Mouse (Mus musculus) embryo, embryonic 11 days (tissue): ENCODE data around the gene Snrnp40.

Source experiments
- DNase-seq: peaks from one replicate; pipeline ENCODE4 v3.0.0-alpha.2; 2015

Gene Snrnp40

DNA sequence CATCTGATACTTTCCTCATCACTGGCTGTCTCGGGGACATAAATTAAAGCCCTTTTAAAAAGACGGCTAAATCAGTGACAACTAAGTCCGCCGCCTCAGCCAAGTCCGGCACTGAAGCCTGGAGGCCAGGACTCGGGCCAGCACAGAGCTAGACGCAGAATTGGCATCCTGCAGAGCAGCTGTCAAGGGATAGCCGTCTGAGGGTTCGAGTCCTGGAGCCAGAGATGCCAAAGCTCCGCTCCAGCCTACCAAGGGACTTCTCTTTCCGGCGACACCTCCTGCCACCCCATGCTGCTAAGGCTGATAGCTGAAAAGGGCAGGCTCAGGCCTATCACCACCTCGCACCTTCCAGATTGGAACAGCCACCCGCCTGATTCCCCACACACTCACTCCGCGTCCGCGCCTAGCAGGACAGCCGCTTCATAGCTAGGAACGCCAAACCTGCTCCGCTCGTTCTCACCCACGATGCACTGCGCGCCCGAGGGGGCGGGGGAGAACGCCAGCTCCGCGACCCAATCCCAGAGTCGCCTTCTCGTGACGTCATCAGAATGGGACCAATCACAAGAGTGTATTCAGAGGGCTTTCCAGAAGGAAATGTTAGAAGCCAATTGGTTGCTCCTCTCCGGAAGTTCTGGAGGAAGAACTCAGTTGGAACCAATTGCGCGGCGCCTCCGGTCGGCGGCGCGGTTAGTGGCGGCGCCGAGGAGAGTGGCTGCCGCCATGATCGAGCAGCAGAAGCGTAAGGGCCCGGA, at the start of gene Snrnp40, which contains the start of gene Zcchc17:
Gene Snrnp40, plus strand, starts transcription at position 647 of the 752 bp plus-strand sequence.
Gene Zcchc17, minus strand, starts transcription at position 458 of the 752 bp plus-strand sequence.
- peak; percentile 100 for DNase-seq

DNA sequence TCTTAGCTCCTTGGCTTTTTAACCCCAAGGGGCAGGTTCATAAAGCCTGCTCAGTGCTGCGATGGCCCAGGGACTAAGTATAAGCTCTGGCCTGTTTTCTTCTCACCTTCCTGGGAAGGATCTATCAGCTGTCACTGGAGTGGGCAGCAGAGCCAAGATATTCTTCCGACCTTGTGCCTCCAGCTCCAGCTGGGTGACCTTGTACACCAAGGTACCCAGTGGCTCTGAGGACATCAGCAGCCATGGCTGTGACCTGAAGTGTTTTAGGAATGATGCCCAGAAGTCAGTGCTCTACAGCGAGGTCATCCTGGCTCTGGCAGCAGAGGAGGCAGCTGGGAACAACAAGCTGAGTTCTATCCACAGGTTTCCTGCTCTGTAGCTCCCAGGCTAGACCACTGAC, 47.4 kb upstream of the Snrnp40 start:
- DNase-seq = no peak

DNA sequence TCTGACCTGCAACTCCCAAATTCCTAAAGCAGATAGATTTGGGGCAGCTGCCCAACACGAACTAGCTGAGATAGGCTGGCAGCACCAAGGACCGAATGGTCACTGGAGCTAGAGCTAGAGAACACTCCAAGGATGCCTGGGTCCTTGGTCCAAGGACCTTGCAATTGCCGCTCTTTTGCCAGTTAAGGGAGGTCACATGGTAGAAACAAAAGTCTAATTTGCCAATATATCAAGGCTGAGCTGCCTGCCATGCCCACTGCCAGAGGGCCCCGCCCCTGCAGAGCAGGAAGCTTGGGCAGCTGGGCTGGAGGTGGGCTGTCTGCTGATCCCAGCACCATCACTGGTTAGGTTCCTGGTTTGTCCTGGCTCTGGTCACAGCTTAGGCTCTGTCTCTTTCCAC, 46.4 kb upstream of the Snrnp40 start:
- no peak for DNase-seq

DNA sequence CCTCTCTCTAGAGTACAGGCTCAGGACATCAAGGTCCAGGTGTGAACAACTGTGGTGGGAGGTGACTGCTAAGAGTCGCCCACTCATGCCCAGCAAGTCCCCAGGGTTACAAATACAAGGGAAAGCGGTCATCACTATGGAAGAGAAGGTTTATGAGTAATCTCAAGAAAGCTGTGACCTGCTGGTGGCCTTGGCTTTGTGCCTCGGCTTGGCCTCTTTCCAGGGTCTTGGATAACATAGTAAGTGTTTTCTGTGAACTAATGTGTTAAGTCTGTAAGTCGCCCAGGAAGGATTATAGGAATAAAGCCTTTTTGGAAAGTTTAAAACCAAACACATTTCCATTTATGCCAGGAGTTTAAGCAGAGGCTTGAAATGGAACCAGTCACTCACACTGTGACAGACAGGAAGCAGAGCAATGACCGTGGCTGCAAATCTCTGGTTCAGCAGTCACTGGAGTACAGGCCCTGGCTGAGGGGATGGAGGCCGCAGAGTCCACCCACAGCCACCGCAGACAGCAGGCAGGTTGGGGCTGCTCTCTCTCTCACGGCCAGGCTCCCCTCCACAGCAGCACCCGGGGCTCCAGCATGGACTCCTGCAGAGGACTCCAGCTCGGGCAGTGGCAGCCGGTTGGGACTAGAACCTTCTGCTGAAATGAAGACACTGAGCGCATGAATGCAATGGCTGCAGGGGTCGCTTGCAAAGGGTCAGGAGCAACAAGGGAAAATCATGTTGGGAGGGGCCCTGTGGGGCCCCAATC, 44.0 kb upstream of the Snrnp40 start:
- DNase-seq = no peak

DNA sequence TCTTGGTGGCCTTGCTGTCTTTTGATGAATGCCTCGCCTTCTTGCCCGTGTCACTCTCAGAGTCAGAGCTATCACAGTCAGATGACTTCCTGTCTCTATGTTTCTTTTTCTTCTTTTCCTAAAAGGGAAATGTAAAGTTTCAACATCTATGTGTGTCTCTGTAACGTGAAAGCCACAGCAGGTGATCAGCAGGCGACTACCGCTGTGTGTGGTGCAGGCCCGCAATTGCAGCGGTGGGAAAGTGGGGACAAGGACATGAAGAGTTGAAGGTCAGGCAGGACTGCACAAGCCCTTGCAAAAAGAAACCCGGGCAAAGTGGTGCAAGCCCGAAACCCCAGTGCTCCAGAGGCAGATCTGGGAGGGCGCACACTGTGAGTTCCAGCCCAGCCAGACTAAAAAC, 43.2 kb upstream of the Snrnp40 start:
- no peak for DNase-seq

DNA sequence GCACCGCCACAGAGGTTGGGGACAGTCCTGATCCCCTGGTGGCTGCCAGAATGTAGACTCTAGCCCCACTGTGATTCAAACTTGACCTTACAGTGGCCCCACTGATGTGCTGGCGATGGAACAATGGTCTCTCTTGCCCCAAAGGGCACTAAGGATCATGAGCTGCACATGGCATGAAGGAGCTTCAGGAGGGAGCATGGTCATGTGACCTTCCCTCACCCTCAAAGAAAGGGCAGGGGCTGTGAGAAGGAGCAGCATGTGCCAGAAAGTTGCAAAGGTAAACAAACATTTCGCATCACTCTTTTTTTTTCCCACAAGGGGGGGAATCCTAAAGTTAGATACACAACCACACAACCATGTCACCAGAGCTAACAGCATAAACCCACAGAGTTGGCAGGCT, 41.8 kb upstream of the Snrnp40 start:
- no peak for DNase-seq

DNA sequence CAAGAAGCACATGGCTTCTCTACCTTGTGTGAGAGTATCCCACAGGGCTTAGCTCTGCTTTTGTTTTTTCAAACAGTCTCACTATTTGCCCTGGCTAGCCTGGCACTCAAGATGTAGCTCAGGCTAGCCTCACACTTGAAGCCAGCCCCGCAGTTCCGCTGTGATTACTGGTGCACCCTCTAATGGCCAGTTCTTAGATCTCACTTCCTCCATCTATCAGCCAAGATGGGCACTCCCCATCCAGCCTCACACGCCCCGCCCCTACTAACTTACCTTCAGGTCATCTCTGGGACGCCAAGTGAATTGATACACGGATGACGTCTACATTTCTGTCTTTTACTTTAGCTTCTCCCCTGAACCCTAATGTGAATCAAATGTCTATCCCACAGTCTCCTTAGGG, 40.4 kb upstream of the Snrnp40 start:
- DNase-seq = no peak

DNA sequence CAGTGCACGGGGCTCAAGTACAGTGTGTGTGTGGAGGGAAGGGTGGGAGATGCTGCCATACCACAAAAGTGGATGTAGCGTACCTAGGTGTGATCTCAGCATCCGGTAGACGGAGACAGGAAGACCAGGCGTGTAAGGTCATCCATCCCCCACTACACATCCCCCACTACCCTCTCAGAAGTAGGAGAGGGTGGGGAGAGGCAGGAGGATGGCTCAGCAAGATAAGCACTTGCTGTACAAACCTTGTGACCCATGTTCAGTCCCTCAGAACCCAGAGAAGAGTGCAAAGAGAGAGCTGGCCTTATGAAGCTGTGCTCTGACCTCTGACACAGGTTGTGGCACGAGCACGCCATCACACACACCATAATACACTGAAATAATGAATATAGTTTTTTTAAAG, 38.3 kb upstream of the Snrnp40 start:
- DNase-seq = no peak

DNA sequence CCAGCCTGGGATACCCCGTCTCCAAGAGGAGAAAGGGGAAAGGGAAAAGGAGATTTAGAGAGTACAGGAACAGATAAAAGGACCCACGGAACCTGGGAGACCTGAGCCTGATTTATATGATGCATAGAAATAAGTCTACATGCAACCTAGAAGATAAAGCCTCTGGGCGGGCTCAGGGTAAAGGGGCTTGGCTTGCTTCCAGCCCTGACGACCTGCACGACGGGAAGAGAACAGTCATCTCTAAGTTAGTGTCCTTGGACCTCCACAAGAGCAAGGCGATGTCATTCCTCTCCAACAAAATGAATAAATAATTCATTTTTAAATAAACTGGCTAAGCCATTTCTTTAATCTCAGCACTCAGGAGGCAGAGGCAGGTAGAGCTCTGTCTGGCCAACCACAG, 37.4 kb upstream of the Snrnp40 start:
- DNase-seq = no peak

DNA sequence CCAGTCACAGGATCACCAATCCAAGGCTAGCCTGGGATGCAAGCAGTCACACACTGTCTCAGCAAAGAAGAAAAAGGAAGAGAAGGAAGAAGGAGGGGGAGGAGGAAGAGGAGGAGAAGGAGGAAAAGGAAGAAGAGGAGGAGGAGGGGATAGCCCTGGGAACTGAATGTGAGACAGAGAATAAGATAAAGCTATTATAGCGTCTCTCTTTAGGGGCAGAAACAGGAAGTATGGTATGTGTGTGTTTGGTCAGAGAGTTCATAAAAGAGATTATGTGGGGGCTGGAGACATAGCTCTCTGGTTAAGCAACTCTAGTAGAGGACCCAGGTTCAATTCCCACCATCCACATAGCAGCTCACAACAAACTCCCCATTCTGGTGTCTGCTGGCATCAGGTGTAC, 36.8 kb upstream of the Snrnp40 start:
- no peak for DNase-seq

DNA sequence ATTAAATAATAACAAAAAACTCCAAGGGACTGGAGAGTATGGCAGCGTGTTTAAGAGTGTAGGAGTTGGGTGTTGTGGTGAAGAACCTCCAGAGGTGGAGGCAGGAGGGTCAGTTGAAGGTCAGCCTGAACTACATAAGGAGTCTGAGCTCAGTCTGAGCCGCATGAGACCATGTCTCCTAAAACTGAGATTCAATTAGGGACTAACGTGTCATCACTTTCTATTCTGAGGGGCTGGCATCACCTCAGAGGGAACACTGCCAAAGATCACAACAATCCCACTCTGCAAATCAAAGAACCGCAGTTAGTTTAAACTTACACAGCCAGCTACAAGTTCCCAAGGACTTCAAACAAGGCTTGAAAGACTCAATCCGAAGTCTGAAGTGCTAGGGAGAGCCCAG, 36.3 kb upstream of the Snrnp40 start:
- DNase-seq = no peak

DNA sequence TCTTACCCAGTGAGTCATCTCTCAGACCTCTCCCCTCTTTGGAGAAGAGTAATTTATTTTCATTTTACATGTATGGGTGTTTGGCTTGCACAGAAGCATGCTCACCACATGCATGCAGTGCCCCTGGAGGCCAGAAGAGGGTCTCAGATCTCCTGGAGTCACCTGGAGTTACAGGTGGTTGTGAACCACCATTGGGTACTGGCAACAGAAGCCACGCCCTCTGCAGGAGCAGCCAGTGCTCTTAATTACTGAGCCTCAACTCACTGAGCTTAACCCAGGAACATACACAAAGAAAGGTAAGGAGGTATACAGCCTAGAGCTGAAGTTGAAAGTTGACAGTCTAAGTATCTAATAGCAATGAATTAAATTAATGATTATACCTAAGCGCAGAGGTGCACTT, 34.5 kb upstream of the Snrnp40 start:
- no peak for DNase-seq

DNA sequence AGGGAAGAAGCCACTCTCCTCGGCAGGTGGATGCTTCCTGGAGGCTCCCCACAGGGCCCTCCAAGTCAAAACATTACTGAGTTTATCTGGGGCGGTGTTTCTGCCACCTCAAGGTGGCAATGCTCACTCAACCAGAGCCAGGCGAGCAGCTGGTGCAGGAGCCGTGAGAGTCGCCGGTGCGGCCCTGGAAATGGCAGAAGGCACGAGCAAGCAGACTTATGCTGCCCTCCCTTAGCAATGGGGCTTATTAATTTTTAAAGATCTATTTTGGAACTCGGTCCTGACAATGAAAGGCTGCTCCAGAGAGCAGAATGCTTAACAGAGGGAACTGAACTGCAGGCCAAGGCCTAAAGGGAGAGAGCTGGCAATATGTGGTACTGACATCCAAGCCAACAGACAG, 32.6 kb upstream of the Snrnp40 start:
- no peak for DNase-seq

DNA sequence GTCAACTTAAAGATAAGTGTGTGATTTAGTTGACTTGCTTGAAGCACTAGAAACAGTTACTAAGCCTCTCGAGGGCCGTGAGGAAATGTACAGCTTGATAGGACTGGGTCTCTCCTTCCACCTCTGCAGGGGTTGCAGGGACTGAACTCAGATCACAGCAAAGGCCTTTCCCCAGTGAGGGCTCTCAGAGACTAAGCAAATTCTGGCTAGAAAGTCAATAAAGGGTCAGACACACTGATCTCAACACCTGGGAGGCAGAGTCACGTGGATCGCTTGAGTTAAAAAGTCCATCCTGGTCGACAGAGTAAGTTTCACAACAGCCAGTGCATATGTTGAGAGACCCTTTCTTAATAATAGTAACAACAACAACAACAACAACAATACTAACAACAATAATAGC, 24.1 kb upstream of the Snrnp40 start:
- DNase-seq = no peak

DNA sequence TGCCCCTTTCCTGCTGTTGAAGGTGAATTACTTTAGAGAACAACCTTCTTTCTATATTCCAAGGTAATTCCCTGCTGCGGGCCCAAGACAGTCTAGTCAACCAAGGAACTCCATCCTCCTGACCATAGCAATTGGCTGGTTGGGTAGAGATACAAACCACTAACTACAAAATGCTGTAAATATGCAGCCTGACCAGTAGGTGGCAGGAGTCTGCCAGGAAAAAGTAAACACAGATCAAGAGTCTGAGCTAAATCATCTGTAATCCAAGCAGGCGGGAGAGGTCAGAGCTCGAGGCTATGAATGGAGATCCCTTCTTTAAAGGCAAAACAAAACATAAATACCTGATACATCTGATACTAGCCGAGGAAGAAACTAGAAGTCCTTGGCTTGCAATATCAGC, 18.2 kb upstream of the Snrnp40 start:
- peak; percentile 71 for DNase-seq

DNA sequence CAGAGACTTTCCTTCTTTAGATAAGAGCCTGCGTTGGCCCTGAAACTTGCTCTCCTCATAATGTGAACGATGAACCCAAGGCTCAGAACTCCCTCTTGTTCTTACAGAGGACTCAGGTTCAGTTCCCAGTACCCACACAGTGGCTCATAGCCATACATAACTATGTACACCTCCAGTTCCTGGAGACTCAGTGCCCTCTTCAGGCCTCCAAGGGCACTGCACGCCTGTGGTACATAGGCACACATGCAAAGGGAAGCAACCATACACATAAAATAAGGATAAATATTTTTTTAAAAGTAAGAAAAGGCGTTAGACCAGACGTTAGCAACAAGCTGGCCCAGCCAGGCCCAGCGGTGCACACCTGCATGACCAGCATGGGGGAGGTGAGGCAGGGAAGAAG, 10.3 kb upstream of the Snrnp40 start:
- DNase-seq = no peak

DNA sequence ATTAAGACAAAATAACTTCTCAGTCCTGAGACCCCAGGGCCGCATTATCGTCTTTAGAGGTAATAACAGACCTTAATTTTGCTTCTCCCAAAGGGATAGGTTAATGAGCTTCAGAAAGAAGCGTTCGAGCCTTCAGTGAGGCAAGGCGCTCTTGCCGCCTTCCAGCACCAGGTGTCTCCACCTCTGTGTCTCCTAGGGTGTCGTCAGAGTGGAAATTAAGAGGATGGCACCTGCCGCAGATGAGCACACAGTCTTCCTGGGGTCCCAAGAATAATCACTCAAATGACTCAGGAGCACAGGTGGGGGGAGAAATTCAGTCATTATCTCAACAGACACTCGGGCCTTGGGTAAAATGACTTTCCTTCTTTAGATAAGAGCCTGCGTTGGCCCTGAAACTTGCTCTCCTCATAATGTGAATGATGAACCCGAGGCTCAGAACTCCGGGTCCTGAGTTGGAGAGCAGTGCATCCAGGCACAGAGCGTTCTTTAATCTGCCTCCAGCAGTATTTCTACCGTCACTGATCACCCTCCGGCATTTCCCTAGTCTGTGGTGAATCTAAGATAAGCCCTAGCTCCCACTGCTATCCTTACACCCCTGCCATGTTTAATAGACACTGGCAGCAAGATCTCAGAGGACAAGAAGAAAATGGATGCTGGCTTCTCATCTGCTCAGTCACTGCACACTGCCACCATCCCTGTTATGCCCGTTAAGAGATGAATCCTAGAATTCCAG, 9.1 kb upstream of the Snrnp40 start:
- DNase-seq = no peak

DNA sequence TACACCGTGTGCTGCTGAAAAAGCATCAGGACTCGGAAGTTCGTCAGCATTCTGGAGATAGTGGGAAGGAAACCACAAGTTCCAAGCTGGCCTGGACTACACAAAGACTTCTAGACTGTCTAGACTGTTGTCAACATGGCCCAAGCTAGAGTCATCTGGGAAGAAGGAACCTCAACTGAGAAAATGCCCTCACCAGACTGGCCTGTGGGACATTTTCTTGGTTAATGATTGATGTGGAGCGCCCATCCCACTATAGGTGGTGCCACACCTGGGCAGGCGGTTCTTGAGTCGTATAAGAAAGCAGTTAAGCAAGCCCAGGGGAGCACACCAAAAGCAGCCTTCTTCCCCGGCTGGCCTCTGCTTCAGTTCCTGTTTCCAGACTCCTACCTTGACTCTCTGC, 7.3 kb upstream of the Snrnp40 start:
- DNase-seq = no peak

DNA sequence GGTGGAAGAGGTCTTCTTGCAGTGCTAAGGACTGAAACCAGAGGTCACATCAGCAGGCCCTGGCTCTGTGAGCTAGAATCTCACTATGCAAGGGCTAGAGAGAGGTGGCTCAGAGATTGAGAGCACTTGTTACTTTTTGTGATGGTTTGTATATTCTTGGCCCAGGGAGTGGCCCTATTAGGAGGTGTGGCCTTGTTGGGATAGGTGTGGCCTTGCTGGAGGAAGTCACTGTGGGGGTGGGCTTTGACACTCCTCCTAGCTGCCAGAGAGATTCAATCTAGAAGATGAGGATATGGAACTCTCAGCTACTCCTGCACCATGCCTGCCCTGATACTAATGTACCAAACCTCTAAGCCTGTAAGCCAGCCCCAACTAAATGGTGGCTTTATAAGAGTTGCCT, 2.0 kb upstream of the Snrnp40 start:
- no peak for DNase-seq

DNA sequence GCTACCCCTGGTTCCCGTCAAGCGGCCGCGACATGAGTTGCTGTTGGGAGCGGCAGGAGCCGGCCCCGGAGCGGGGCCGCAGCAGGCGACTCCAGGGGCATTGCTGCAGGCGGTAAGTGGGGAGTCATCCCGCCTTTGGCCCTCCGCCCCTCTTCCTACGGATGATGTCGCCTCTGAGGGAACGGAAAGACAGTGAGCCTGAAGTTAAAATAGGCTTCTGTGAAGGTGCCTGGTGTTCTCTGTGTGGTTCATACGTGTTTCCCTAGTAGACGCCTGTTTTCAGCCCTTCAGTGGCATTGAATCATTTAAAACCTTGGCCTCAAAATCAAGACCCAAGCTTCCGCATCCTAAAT, 282 bp downstream of the Snrnp40 start:
- DNase-seq = no peak

DNA sequence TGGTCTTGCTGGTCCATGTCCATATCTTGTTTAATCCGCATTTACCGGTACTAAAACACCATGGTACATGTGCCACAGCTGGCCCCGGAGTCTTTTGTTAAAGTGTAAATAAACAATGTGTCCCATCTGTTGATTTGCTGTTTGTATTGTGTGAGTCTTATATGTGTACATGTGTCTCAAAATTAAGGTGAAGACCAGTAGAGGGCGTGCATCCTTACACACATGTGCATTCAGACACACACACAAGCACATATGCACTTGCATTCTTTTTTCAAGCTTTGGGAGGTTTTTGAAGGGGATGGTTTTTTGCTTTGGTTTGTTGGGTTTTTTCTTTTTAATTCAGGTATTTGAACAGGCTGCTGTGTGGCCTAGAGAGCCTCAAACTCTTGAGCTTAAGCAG, 16.7 kb downstream of the Snrnp40 start:
- peak; percentile 29 for DNase-seq

DNA sequence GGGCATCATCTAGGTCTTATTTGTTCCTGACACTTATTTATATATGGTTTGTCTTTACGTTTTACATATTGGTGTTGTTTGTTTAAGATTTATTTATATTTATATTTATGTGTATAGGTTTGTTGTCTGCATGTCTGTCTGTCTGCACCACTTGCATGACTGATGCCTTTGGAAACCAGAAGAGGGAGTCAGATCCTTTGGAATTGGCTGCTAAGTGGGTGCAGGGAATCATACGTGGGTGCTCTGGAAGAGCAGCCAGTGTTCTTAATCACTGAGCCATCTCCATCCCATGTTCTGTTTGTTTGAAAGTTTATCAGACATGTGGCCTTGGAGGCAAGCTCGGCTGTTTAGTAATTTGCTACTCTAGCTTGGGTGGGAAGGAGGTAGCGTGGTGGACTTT, 17.6 kb downstream of the Snrnp40 start:
- DNase-seq = no peak

DNA sequence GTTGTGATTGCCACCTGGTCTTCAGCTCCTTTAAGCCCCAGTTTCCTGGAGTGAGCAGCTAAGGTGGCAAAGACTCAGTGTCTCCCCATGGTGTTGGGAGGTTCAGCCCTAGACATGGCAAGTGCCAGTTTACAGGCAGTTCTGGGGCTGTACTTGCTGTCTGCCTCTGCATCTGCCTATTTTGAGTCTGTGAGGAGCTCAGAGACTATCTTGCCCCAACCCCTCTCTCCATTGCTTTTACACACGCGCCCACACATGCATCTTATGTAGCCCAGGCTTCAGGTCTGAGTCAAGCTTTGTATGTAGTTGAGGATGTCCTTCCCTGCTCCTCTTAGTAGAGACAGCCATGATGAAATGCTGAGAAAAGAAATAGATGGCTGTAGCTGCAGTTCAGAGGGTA, 19.2 kb downstream of the Snrnp40 start:
- DNase-seq = no peak

DNA sequence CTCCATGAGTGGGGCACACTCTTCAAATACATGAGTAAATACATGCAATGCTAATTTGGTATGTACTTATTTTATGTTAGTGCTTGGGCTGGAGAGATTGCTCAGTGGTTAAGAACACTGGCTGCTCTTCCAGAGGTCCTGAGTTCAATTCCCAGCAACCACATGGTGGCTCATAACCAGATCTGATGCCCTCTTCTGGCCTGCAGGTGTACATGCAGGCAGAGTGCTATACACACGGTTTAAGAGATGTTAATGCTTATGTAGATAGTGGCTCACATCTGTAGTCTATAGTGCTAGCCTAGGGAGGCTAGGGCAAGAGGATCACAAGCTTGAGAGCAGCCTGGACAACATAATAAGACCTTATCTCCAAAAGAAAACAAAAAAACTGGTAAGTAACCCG, 20.5 kb downstream of the Snrnp40 start:
- DNase-seq = no peak
